Mouse (Mus musculus) spleen, adult 2 months (tissue): ENCODE results near the gene Cbs.

ENCODE experiments used
- CTCF ChIP-seq: fragments of 200-500 bp; IDR thresholded peaks from 2 replicates; pipeline ENCODE4 v1.5.1; 2011; ENCODE audit warnings: mild to moderate bottlenecking, inconsistent platforms; ENCODE audit not compliant: insufficient read depth, insufficient read length, insufficient replicate concordance; ENCODE audit errors: extremely low read depth
- POLR2A ChIP-seq: fragments of 200-500 bp; IDR thresholded peaks from 2 replicates; pipeline ENCODE4 v1.6.1; 2011; ENCODE audit warnings: low read depth, low read length, inconsistent platforms

GRCm38 (mm10) chr17:31636277-31636941, 629 bp downstream of the Cbs start:
- TF ChIP-seq CTCF (no peak), POLR2A (no peak)
